Mouse (Mus musculus) testis, adult 2 months (tissue): ENCODE measurements around the gene Slco3a1. TPM values are rescaled to one million over a fixed set of nuclear protein-coding genes. Genes with fewer than 3 reads are reported as not detected.

ENCODE experiments used
- H3K27ac ChIP-seq: fragments of 200-500 bp; 2 replicates; pipeline ENCODE4 v1.5.1; 2012; ENCODE audit warnings: low read depth, low read length; ENCODE audit not compliant: control insufficient read depth, insufficient read depth
- H3K27me3 ChIP-seq: fragments of 200-500 bp; 2 replicates; pipeline ENCODE4 v1.6.1; 2012; ENCODE audit warnings: mild to moderate bottlenecking, low read length, moderate library complexity; ENCODE audit not compliant: control insufficient read depth, insufficient read depth
- H3K36me3 ChIP-seq: fragments of 200-500 bp; 2 replicates; pipeline ENCODE4 v1.6.1; 2012; ENCODE audit warnings: mild to moderate bottlenecking, low read length; ENCODE audit not compliant: control insufficient read depth, insufficient read depth
- H3K4me1 ChIP-seq: fragments of 200-500 bp; 2 replicates; pipeline ENCODE4 v1.6.1; 2012; ENCODE audit warnings: low read length; ENCODE audit not compliant: control insufficient read depth, insufficient read depth
- H3K4me3 ChIP-seq: fragments of 200-500 bp; 2 replicates; pipeline ENCODE4 v1.5.1; 2012; ENCODE audit warnings: low read depth, mild to moderate bottlenecking, low read length, moderate library complexity, mixed read lengths; ENCODE audit not compliant: control insufficient read depth
- CTCF ChIP-seq: fragments of 200-500 bp; IDR thresholded peaks from 2 replicates; pipeline ENCODE4 v1.5.1; 2012; ENCODE audit warnings: low read depth, mild to moderate bottlenecking, inconsistent platforms, low read length, moderate library complexity; ENCODE audit not compliant: control insufficient read depth, insufficient read depth, insufficient replicate concordance
- POLR2A ChIP-seq: fragments of 200-500 bp; IDR thresholded peaks from 2 replicates; pipeline ENCODE4 v1.6.1; 2012; ENCODE audit warnings: low read depth, mild to moderate bottlenecking, inconsistent platforms, low read length, moderate library complexity; ENCODE audit not compliant: control insufficient read depth
- polyA plus RNA-seq: library from polyadenylated mRNA; depleted of rRNA; stranded (reverse); fragments of >200 nt; gene quantifications from 2 replicates; pipeline ENCODE4 v1.2.3, GENCODE M21; 2012

Slco3a1 gene
- polyA plus RNA-seq, 1 experiment: 67.7 TPM

GRCm38 (mm10) chr7:74389570-74389969 is 165.0 kb downstream of the Slco3a1 start:
- Histone ChIP-seq H3K36me3 (no peaks in the 10 kb centered on the region), H3K27me3 (no peaks in the 10 kb centered on the region), H3K4me1 (no peaks in the 10 kb centered on the region), H3K4me3 (no peak overlapping the region), H3K27ac (no peak overlapping the region)
- no peak for TF ChIP-seq CTCF
- no peak for TF ChIP-seq POLR2A

GRCm38 (mm10) chr7:74386257-74386656 is 168.3 kb downstream of the Slco3a1 start:
- TF ChIP-seq POLR2A (no peak), CTCF (no peak)
- no peak overlapping the region for H3K27ac ChIP-seq
- no peaks in the 10 kb centered on the region for H3K27me3 ChIP-seq
- H3K36me3 ChIP-seq: no peaks in the 10 kb centered on the region
- H3K4me1 ChIP-seq: no peaks in the 10 kb centered on the region
- no peak overlapping the region for H3K4me3 ChIP-seq

DNA sequence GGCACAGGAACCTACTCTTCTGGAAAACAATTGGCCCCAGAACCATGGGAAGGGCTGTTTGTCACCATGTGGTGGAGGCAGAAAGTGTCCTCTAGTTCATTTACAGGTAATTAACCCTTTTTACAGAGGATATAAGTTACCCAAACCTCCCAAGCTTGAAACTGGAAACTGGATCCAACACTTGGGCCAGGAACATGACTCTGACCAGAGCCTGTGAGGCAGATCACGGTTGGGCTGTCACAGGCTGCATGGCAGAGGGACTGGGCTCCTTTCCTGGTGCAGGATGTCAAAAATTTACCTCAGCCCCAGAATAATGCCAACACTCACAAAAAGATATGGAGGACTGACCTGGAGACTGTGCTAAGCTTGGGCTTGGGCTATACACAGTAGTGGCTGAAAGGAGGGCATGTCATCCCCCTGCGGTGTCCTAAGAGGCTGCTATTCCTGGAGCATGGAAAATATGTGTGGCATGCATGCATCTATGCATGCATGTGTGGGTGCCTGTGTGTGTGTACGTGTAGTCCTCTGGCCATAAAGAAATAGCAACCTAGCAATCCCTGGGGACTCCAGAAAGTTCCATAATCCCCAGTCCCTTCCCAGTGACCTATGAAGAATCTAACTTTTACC is 171.4 kb downstream of the Slco3a1 start:
- H3K27me3 ChIP-seq: no peaks in the 10 kb centered on the region
- no peaks in the 10 kb centered on the region for H3K36me3 ChIP-seq
- H3K4me3 ChIP-seq: no peak overlapping the region
- H3K4me1 ChIP-seq: no peaks in the 10 kb centered on the region
- H3K27ac ChIP-seq: no peak overlapping the region
- no peak for TF ChIP-seq CTCF
- TF ChIP-seq POLR2A: no peak

GRCm38 (mm10) chr7:74382286-74382685 is 172.3 kb downstream of the Slco3a1 start:
- H3K36me3 ChIP-seq: no peaks in the 10 kb centered on the region
- no peaks in the 10 kb centered on the region for H3K4me1 ChIP-seq
- H3K27me3 ChIP-seq: no peaks in the 10 kb centered on the region
- H3K4me3 ChIP-seq: no peak overlapping the region
- H3K27ac ChIP-seq: no peak overlapping the region
- TF ChIP-seq POLR2A (no peak), CTCF (no peak)

- Histone ChIP-seq H3K27ac (no peak overlapping the region), H3K4me3 (no peak overlapping the region), H3K27me3 (no peaks in the 10 kb centered on the region), H3K4me1 (no peaks in the 10 kb centered on the region), H3K36me3 (no peaks in the 10 kb centered on the region)
- TF ChIP-seq POLR2A: no peak
These were observed 172.7 kb downstream of the Slco3a1 start for GRCm38 (mm10) chr7:74381881-74382281.

- H3K4me1 ChIP-seq: no peaks in the 10 kb centered on the region
These were observed 173.5 kb downstream of the Slco3a1 start for GRCm38 (mm10) chr7:74381051-74381450.

DNA sequence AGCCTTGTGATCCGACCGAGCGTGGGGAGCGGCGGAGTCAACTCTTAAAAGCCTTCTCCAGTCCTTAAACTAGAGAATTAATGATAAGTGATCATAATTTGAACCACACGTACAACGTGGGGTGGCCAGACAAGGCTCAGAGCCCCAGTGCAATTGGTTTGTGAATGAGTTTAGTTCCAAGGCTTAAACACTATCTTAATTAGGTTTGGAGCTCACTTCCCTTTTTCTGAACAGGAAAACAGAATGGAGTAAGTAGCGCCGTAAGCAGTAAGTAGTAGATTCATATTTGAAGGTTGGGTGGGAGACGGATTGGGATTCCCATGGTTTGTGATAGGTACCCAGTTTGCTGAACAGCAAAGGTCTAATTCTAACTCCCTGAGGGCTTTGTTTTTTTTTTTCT is 176.7 kb downstream of the Slco3a1 start:
- no peaks in the 10 kb centered on the region for H3K27me3 ChIP-seq
- no peaks in the 10 kb centered on the region for H3K4me1 ChIP-seq
- H3K4me3 ChIP-seq: no peak overlapping the region
- TF ChIP-seq POLR2A (no peak), CTCF (no peak)
- no peaks in the 10 kb centered on the region for H3K36me3 ChIP-seq
- H3K27ac ChIP-seq: no peak overlapping the region

More at GRCm38 (mm10) chr7:74381051-74381450, 173.5 kb downstream of the Slco3a1 start:
- no peaks in the 10 kb centered on the region for H3K36me3 ChIP-seq
- H3K4me3 ChIP-seq: no peak overlapping the region
- no peak overlapping the region for H3K27ac ChIP-seq
- no peaks in the 10 kb centered on the region for H3K27me3 ChIP-seq
- no peak for TF ChIP-seq CTCF
- TF ChIP-seq POLR2A: no peak
